Mouse (Mus musculus): ENCODE measurements around the gene Nkrf.

The Nkrf gene

DNA sequence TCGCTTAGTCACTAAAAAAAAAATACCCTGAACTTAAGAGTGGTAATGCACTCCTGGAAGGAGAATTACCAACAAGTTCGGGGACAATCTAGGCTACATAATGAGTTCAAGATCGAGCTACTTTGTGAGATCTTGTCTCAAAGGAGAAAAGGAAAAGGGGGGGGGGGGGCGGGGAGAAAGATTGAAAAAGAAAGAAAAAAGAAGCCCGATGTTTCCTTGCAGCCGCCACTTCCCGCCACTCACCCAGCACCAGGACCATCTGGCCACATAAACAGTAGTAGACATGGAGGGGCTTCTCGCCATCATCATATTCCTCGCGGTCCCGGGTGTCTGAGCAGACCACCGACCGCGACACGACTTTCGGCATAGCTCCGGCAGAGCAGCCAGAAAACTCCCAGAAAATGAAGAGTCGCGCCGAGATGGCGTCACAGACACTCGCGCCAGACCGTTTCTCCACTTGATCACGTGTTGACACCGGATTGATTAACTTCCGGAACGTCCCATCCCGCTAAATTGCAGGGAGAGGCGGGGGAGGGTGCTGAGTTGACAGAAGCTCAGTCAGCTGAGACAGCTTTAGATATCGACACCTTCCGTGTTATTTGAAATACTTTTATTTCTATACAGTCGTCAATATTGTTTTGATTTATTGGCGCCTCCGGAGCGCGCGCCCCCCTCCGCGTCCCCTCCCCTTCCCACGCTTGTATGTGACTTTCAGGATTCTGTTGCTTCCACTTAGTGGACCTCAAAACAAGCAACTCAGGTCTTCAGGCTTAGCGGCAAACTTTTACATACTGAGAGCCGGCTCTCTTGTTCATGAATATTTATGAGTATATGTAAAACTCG, 38.7 kb downstream of the Nkrf start:
- peak; percentile 72 for DNase-seq (ENCODE audit: low read depth, low spot score)

- no peak for DNase-seq (ENCODE audit: low read depth, low spot score)
Measured at GRCm38 (mm10) chrX:36852631-36853030, 50.1 kb downstream of the Nkrf start.

- DNase-seq (ENCODE audit: low read depth, low spot score) = no peak
Measured at GRCm38 (mm10) chrX:36847152-36847551, 55.5 kb downstream of the Nkrf start.

DNA sequence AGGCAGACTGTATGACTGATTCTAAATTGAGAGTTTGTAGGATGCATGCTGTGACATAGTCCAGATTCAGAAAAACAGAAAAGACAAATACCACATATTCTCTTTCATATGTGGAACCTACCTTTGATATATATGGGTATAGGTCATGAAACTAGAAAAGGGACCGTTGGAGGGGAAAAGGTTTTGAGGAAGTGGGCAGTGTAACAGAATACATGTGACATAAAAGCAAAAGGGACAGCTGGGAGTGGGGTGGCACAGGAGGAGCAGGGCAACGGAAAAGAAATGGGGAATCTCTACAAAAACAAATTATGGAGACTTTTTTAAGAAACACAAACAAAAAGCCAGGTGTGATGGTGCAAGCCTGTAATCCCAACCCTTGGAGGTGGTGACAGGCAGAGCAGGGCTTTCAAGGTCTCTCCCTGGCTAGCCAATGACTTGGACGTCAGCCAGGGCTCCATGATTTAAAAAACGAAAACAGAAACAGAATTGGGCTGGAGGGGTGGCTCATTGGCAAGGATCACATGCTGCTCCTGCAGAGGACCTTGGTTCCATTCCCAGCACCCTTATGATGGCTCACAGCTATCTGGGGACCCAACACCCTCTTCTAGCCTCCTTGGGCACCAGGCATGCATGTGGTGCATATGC, 59.2 kb downstream of the Nkrf start:
- DNase-seq (ENCODE audit: low read depth, low spot score) = no peak

GRCm38 (mm10) chrX:36841698-36842097, 61.0 kb downstream of the Nkrf start:
- DNase-seq (ENCODE audit: low read depth, low spot score) = no peak

GRCm38 (mm10) chrX:36839391-36839790, 63.3 kb downstream of the Nkrf start:
- no peak for DNase-seq (ENCODE audit: low read depth, low spot score)
